Mouse (Mus musculus): ENCODE results near the gene Fam216a. TPM values are rescaled to one million over a fixed set of nuclear protein-coding genes. Genes with fewer than 3 reads are reported as not detected.
"Not testable (repeated sequence)": the region's sequence is repeated elsewhere in the genome, so short reads cannot be mapped to it uniquely, and the experiment has no call there.

The Fam216a gene
- total RNA-seq (2021): 10 to 100 TPM; 11.1 to 12.3 TPM
- polyA plus RNA-seq (2012; rRNA removed): 10.7 and 15.3 TPM in 2 replicates
- long read RNA-seq, transcript Fam216a-201 (7 exons, 1,388 nt): major isoform, 12 of 16 reads
- long read RNA-seq, partial matches to known transcripts: 2 of 16 reads
- long read RNA-seq, other reads (novel, unspliced or antisense): 2 of 16 reads

GRCm38 (mm10) chr5:122372192-122372769, at the start of gene Fam216a:
Gene Fam216a, minus strand, starts transcription at chr5:122372364.
- TF ChIP-seq EP300 (IDR thresholded peaks at IDR 0.05; ENCODE audit: insufficient read depth, low read depth, low read length): peak; percentile 95
- TF ChIP-seq POLR2A (IDR thresholded peaks at IDR 0.05; ENCODE audit: insufficient read depth, low read depth, low read length): peak; percentile 73
- TF ChIP-seq CTCF (IDR thresholded peaks at IDR 0.05): no peak
- Histone ChIP-seq H3K4me3 (peak within 1 kb of the TSS; percentile 82), H3K27me3 (ENCODE audit: control insufficient read depth, insufficient read depth, low read length) (no peaks in the 10 kb centered on the region), H3K9ac (ENCODE audit: low read depth, low read length) (peak within 1 kb of the TSS; percentile 84), H3K36me3 (ENCODE audit: control insufficient read depth, insufficient read depth, low read length) (no peaks in the 10 kb centered on the region), H3K4me1 (ENCODE audit: control insufficient read depth, insufficient read depth, low read length) (no peaks in the 10 kb centered on the region), H3K79me2 (replicated peaks; ENCODE audit: control insufficient read depth, insufficient read depth, low read length) (no peaks in the 10 kb centered on the region), H3K27ac (peak within 1 kb of the TSS; percentile 91)
- intact Hi-C loops (cut with DNase I): loop anchor here (1.0 kb wide), 1 partner anchor 18 kb away; the partner anchor contains the start of genes Rad9b and Vps29
- WGBS: under 1% methylated on average over 53 of the region's 53 CpGs
- peak; percentile 99 for DNase-seq

GRCm38 (mm10) chr5:122421271-122422068, 49.3 kb upstream of the Fam216a start, which contains the start of gene Anapc7:
Gene Anapc7, plus strand, starts transcription at chr5:122421693.
- peak within 1 kb of the TSS; percentile 99 for H3K4me3 ChIP-seq

GRCm38 (mm10) chr5:122420676-122421075, 48.5 kb upstream of the Fam216a start:
- intact Hi-C loops (cut with DNase I); H3K79me2 ChIP-seq (replicated peaks; ENCODE audit: control insufficient read depth, insufficient read depth, low read length); H3K4me3 ChIP-seq; H3K27ac ChIP-seq; H3K36me3 ChIP-seq (ENCODE audit: control insufficient read depth, insufficient read depth, low read length); DNase-seq; H3K9ac ChIP-seq (ENCODE audit: low read depth, low read length); H3K27me3 ChIP-seq (ENCODE audit: control insufficient read depth, insufficient read depth, low read length); H3K4me1 ChIP-seq (ENCODE audit: control insufficient read depth, insufficient read depth, low read length): not testable (repeated sequence)
- WGBS: 58% methylated on average over 4 of the region's 4 CpGs

More at GRCm38 (mm10) chr5:122421271-122422068, 49.3 kb upstream of the Fam216a start, which contains the start of gene Anapc7:
- TF ChIP-seq POLR2A (IDR thresholded peaks at IDR 0.05; ENCODE audit: insufficient read depth, low read depth, low read length) (no peak), CTCF (IDR thresholded peaks at IDR 0.05) (peak; percentile 35)
- no peak for DNase-seq
- H3K27me3 ChIP-seq (ENCODE audit: control insufficient read depth, insufficient read depth, low read length): no peaks in the 10 kb centered on the region
- 20% methylated on average over 17 of the region's 17 CpGs for WGBS
- H3K4me1 ChIP-seq (ENCODE audit: control insufficient read depth, insufficient read depth, low read length): peaks cover 1% of the 10 kb centered on the region; the same call in 1 of the 2 replicates
- peak within 1 kb of the TSS; percentile 86 for H3K9ac ChIP-seq (ENCODE audit: low read depth, low read length)
- intact Hi-C loops (cut with DNase I): loop anchor here (2.0 kb wide), 1 partner anchor 21 kb away; no protein-coding TSS in a partner anchor
- H3K36me3 ChIP-seq (ENCODE audit: control insufficient read depth, insufficient read depth, low read length): no peaks in the 10 kb centered on the region; the same call in 1 of the 2 replicates
- peak within 1 kb of the TSS; percentile 93 for H3K27ac ChIP-seq
- peaks cover 3% of the 10 kb centered on the region; the same call in 1 of the 2 replicates for H3K79me2 ChIP-seq (replicated peaks; ENCODE audit: control insufficient read depth, insufficient read depth, low read length)

GRCm38 (mm10) chr5:122415465-122415864, 43.3 kb upstream of the Fam216a start:
- Histone ChIP-seq H3K4me1 (ENCODE audit: control insufficient read depth, insufficient read depth, low read length) (no peaks in the 10 kb centered on the region), H3K79me2 (replicated peaks; ENCODE audit: control insufficient read depth, insufficient read depth, low read length) (no peaks in the 10 kb centered on the region), H3K4me3 (no peak overlapping the region), H3K9ac (ENCODE audit: low read depth, low read length) (no peak overlapping the region), H3K27me3 (ENCODE audit: control insufficient read depth, insufficient read depth, low read length) (no peaks in the 10 kb centered on the region), H3K36me3 (ENCODE audit: control insufficient read depth, insufficient read depth, low read length) (no peaks in the 10 kb centered on the region), H3K27ac (no peak overlapping the region)
- WGBS: 80% methylated on average over 12 of the region's 12 CpGs
- no peak for TF ChIP-seq EP300 (IDR thresholded peaks at IDR 0.05; ENCODE audit: insufficient read depth, low read depth, low read length)
- no peak for TF ChIP-seq POLR2A (IDR thresholded peaks at IDR 0.05; ENCODE audit: insufficient read depth, low read depth, low read length)
- no peak for TF ChIP-seq CTCF (IDR thresholded peaks at IDR 0.05)
- intact Hi-C loops (cut with DNase I): no loop called here
- no peak for DNase-seq

- no peak overlapping the region for H3K4me3 ChIP-seq
- DNase-seq: peak in 1 of 2 experiments; percentile 24
- no peak overlapping the region for H3K9ac ChIP-seq (ENCODE audit: low read depth, low read length)
- no peaks in the 10 kb centered on the region for H3K79me2 ChIP-seq (replicated peaks; ENCODE audit: control insufficient read depth, insufficient read depth, low read length)
- no peak overlapping the region for H3K27ac ChIP-seq
- no peaks in the 10 kb centered on the region for H3K27me3 ChIP-seq (ENCODE audit: control insufficient read depth, insufficient read depth, low read length)
- intact Hi-C loops (cut with DNase I): no loop called here
- H3K36me3 ChIP-seq (ENCODE audit: control insufficient read depth, insufficient read depth, low read length): no peaks in the 10 kb centered on the region
- WGBS: 84% methylated on average over 5 of the region's 5 CpGs
- TF ChIP-seq CTCF (IDR thresholded peaks at IDR 0.05): no peak
- no peak for TF ChIP-seq POLR2A (IDR thresholded peaks at IDR 0.05; ENCODE audit: insufficient read depth, low read depth, low read length)
- TF ChIP-seq EP300 (IDR thresholded peaks at IDR 0.05; ENCODE audit: insufficient read depth, low read depth, low read length): no peak
- no peaks in the 10 kb centered on the region for H3K4me1 ChIP-seq (ENCODE audit: control insufficient read depth, insufficient read depth, low read length)
These were observed 42.2 kb upstream of the Fam216a start for GRCm38 (mm10) chr5:122414351-122414750.
